Mouse (Mus musculus) lung, postnatal 14 days (tissue): ENCODE measurements at regions not wholly inside any gene's neighbourhood (a gene's known extent, or its start where the extent isn't known, plus 50 kb on each side); places are given as distances from the start of the nearest gene placed in this dataset.
"Not testable (repeated sequence)": the region's sequence is repeated elsewhere in the genome, so short reads cannot be mapped to it uniquely, and the experiment has no call there.

Source experiments
- DNase-seq: peaks from one replicate; pipeline ENCODE4 v3.0.0; 2021

GRCm38 (mm10) chr16:20854696-20855213 lies 120.4 kb upstream of the Thpo start:
- no peak for DNase-seq

GRCm38 (mm10) chr16:20838151-20838550 lies 103.8 kb upstream of the Thpo start:
- no peak for DNase-seq

GRCm38 (mm10) chr16:20836866-20837265 lies 102.6 kb upstream of the Thpo start:
- DNase-seq = no peak

GRCm38 (mm10) chr16:20833838-20834237 lies 99.5 kb upstream of the Thpo start:
- not testable (repeated sequence) for DNase-seq

- DNase-seq = no peak
Observed at GRCm38 (mm10) chr16:20833301-20833700, 99.0 kb upstream of the Thpo start.

GRCm38 (mm10) chr16:20829732-20830435 lies 95.6 kb upstream of the Thpo start:
- peak; percentile 3 for DNase-seq

GRCm38 (mm10) chr16:20828996-20829731 lies 94.9 kb upstream of the Thpo start:
- no peak for DNase-seq

- DNase-seq = no peak
Observed at GRCm38 (mm10) chr16:20824226-20824625, 89.9 kb upstream of the Thpo start.

- no peak for DNase-seq
Observed at GRCm38 (mm10) chr16:20820939-20821338, 86.6 kb upstream of the Thpo start.

GRCm38 (mm10) chr16:20819568-20819967 lies 85.3 kb upstream of the Thpo start:
- no peak for DNase-seq

- DNase-seq = no peak
Observed at GRCm38 (mm10) chr16:20818711-20819189, 84.4 kb upstream of the Thpo start.

GRCm38 (mm10) chr16:20814976-20815375 lies 80.7 kb upstream of the Thpo start:
- DNase-seq = no peak

- no peak for DNase-seq
Observed at GRCm38 (mm10) chr16:20814240-20814639, 79.9 kb upstream of the Thpo start.

- not testable (repeated sequence) for DNase-seq
Observed at GRCm38 (mm10) chr16:20812025-20812424, 77.7 kb upstream of the Thpo start.

GRCm38 (mm10) chr16:20810322-20810721 lies 76.0 kb upstream of the Thpo start:
- no peak for DNase-seq

GRCm38 (mm10) chr16:20808263-20808662 lies 74.0 kb upstream of the Thpo start:
- no peak for DNase-seq

- DNase-seq = no peak
Observed at GRCm38 (mm10) chr16:20806739-20807138, 72.4 kb upstream of the Thpo start.

GRCm38 (mm10) chr16:20805793-20806192 lies 71.5 kb upstream of the Thpo start:
- DNase-seq = no peak

- DNase-seq = no peak
Observed at GRCm38 (mm10) chr16:20805086-20805485, 70.8 kb upstream of the Thpo start.

- peak; percentile 79 for DNase-seq
Observed at GRCm38 (mm10) chr16:20804601-20805017, 70.3 kb upstream of the Thpo start.

- DNase-seq = peak; percentile 34
Observed at GRCm38 (mm10) chr16:20803278-20803930, 69.1 kb upstream of the Thpo start.

- DNase-seq = no peak
Observed at GRCm38 (mm10) chr16:20802724-20803123, 68.4 kb upstream of the Thpo start.

- no peak for DNase-seq
Observed at GRCm38 (mm10) chr16:20800038-20800437, 65.7 kb upstream of the Thpo start.
